Mouse (Mus musculus): ENCODE data around the gene Tlcd2. TPM values are rescaled to one million over a fixed set of nuclear protein-coding genes. Genes with fewer than 3 reads are reported as not detected.
A peak's percentile ranks its signal among the peaks of the same experiment; 100 is the strongest.
"Not testable (repeated sequence)": the region's sequence is repeated elsewhere in the genome, so short reads cannot be mapped to it uniquely, and the experiment has no call there.

Gene Tlcd2
- total and polyA plus RNA-seq, 3 experiments = 3.7 to 10.3 (median 4.6) TPM

- DNase-seq = peak; percentile 23 to 36
- Histone ChIP-seq H3K27ac (peak overlapping the region; percentile 71), H3K4me3 (peak overlapping the region; percentile 87), H3K27me3 (ENCODE audit: control insufficient read depth, insufficient read depth, low read length) (no peaks in the 10 kb centered on the region), H3K36me3 (ENCODE audit: control insufficient read depth, insufficient read depth, low read length) (peaks cover 8% of the 10 kb centered on the region), H3K4me1 (ENCODE audit: control insufficient read depth, insufficient read depth, low read length) (peaks cover 23% of the 10 kb centered on the region), H3K79me2 (replicated peaks; ENCODE audit: control insufficient read depth, insufficient read depth, low read length) (0 out of 2 replicates have a peak, but pooled peaks cover 1% of the 10 kb centered on the region), H3K9ac (ENCODE audit: low read depth, low read length) (peak overlapping the region; percentile 47)
- intact Hi-C loops (cut with DNase I) = no loop called here
- no peak for TF ChIP-seq EP300 (IDR thresholded peaks at IDR 0.05; ENCODE audit: insufficient read depth, low read depth, low read length)
- no peak for TF ChIP-seq POLR2A (IDR thresholded peaks at IDR 0.05; ENCODE audit: insufficient read depth, low read depth, low read length)
- no peak for TF ChIP-seq CTCF (IDR thresholded peaks at IDR 0.05)
- 54% methylated on average over 10 of the region's 10 CpGs for WGBS
Measured at GRCm38 (mm10) chr11:75455041-75455736, 6.3 kb upstream of the Tlcd2 start.

- H3K36me3 ChIP-seq (ENCODE audit: control insufficient read depth, insufficient read depth, low read length); H3K4me3 ChIP-seq; DNase-seq; H3K79me2 ChIP-seq (replicated peaks; ENCODE audit: control insufficient read depth, insufficient read depth, low read length); H3K9ac ChIP-seq (ENCODE audit: low read depth, low read length); H3K27ac ChIP-seq; intact Hi-C loops (cut with DNase I); H3K27me3 ChIP-seq (ENCODE audit: control insufficient read depth, insufficient read depth, low read length): not testable (repeated sequence)
- 93% methylated on average over 2 of the region's 2 CpGs for WGBS
- peaks cover 23% of the 10 kb centered on the region for H3K4me1 ChIP-seq (ENCODE audit: control insufficient read depth, insufficient read depth, low read length)
Measured at GRCm38 (mm10) chr11:75455971-75456370, 5.5 kb upstream of the Tlcd2 start.

DNA sequence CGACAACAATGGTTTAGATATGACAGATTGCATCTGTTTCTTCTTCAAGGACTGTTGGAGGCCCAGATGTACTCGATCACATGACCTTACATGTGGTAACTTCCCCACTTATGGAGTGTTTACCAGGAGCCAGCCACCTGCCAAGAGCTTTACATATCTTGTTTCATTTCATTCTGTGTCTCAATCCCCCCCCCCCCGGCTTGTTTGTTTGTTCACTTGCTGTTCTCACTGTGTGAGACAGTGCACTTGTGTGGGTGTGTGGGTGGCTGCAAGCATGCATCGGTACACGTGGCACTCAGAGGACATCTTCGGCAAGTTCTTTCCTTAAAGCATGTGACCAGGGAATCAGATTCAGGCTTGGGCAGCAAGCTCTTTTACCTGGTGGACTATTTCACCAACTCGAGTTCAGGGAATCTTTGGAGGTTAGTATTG lies 5.1 kb upstream of the Tlcd2 start:
- 0 out of 2 replicates have a peak, but pooled peaks cover 1% of the 10 kb centered on the region for H3K79me2 ChIP-seq (replicated peaks; ENCODE audit: control insufficient read depth, insufficient read depth, low read length)
- peaks cover 8% of the 10 kb centered on the region for H3K36me3 ChIP-seq (ENCODE audit: control insufficient read depth, insufficient read depth, low read length)
- no peak overlapping the region for H3K4me3 ChIP-seq
- no peak for DNase-seq
- TF ChIP-seq CTCF (IDR thresholded peaks at IDR 0.05) (no peak), EP300 (IDR thresholded peaks at IDR 0.05; ENCODE audit: insufficient read depth, low read depth, low read length) (no peak), POLR2A (IDR thresholded peaks at IDR 0.05; ENCODE audit: insufficient read depth, low read depth, low read length) (no peak)
- H3K27ac ChIP-seq = no peak overlapping the region
- H3K27me3 ChIP-seq (ENCODE audit: control insufficient read depth, insufficient read depth, low read length) = no peaks in the 10 kb centered on the region
- H3K4me1 ChIP-seq (ENCODE audit: control insufficient read depth, insufficient read depth, low read length) = peaks cover 23% of the 10 kb centered on the region
- intact Hi-C loops (cut with DNase I) = no loop called here
- H3K9ac ChIP-seq (ENCODE audit: low read depth, low read length) = no peak overlapping the region
- 82% methylated on average over 7 of the region's 7 CpGs for WGBS

DNA sequence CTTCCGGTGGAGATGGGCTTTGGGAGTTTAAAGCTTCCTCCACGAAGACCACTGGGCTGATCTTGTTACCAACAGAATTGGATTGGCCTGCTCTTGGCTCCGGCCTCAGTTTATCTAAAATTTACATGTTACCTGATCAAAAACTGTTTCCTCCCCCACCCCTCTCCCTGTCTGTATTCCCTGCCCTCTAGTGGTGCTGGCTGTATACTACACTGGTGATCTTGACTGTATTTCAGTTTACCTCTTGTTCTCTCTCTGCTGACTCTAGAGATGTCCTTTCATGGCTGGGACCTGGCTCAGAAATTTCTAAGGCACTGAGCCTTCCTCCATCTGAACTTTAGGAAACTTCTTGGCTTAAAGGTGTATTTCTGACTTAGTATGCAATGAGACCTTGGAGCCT lies 3.3 kb upstream of the Tlcd2 start:
- WGBS = 25% methylated on average over 3 of the region's 3 CpGs
- Histone ChIP-seq H3K36me3 (ENCODE audit: control insufficient read depth, insufficient read depth, low read length) (peaks cover 8% of the 10 kb centered on the region), H3K27me3 (ENCODE audit: control insufficient read depth, insufficient read depth, low read length) (no peaks in the 10 kb centered on the region), H3K27ac (peak overlapping the region; percentile 97), H3K9ac (ENCODE audit: low read depth, low read length) (no peak overlapping the region), H3K4me3 (no peak overlapping the region), H3K79me2 (replicated peaks; ENCODE audit: control insufficient read depth, insufficient read depth, low read length) (no peaks in the 10 kb centered on the region), H3K4me1 (ENCODE audit: control insufficient read depth, insufficient read depth, low read length) (peaks cover 23% of the 10 kb centered on the region)
- no peak for TF ChIP-seq EP300 (IDR thresholded peaks at IDR 0.05; ENCODE audit: insufficient read depth, low read depth, low read length)
- peak; percentile 75 for TF ChIP-seq CTCF (IDR thresholded peaks at IDR 0.05)
- TF ChIP-seq POLR2A (IDR thresholded peaks at IDR 0.05; ENCODE audit: insufficient read depth, low read depth, low read length) = no peak
- DNase-seq = peak in 1 of 2 experiments; percentile 20
- intact Hi-C loops (cut with DNase I) = no loop called here

GRCm38 (mm10) chr11:75458628-75459041 lies 2.9 kb upstream of the Tlcd2 start:
- intact Hi-C loops (cut with DNase I) = no loop called here
- DNase-seq = peak; percentile 40 to 65
- H3K4me1 ChIP-seq (ENCODE audit: control insufficient read depth, insufficient read depth, low read length) = peaks cover 23% of the 10 kb centered on the region
- no peak overlapping the region for H3K9ac ChIP-seq (ENCODE audit: low read depth, low read length)
- TF ChIP-seq EP300 (IDR thresholded peaks at IDR 0.05; ENCODE audit: insufficient read depth, low read depth, low read length) (0 out of 2 replicates have a peak, but pooled peaks have one; percentile 13), CTCF (IDR thresholded peaks at IDR 0.05) (no peak)
- peak overlapping the region; percentile 97 for H3K27ac ChIP-seq
- no peak overlapping the region for H3K4me3 ChIP-seq
- no peaks in the 10 kb centered on the region for H3K27me3 ChIP-seq (ENCODE audit: control insufficient read depth, insufficient read depth, low read length)
- H3K79me2 ChIP-seq (replicated peaks; ENCODE audit: control insufficient read depth, insufficient read depth, low read length) = no peaks in the 10 kb centered on the region
- H3K36me3 ChIP-seq (ENCODE audit: control insufficient read depth, insufficient read depth, low read length) = peaks cover 8% of the 10 kb centered on the region
- WGBS = 22% methylated on average over 8 of the region's 8 CpGs

DNA sequence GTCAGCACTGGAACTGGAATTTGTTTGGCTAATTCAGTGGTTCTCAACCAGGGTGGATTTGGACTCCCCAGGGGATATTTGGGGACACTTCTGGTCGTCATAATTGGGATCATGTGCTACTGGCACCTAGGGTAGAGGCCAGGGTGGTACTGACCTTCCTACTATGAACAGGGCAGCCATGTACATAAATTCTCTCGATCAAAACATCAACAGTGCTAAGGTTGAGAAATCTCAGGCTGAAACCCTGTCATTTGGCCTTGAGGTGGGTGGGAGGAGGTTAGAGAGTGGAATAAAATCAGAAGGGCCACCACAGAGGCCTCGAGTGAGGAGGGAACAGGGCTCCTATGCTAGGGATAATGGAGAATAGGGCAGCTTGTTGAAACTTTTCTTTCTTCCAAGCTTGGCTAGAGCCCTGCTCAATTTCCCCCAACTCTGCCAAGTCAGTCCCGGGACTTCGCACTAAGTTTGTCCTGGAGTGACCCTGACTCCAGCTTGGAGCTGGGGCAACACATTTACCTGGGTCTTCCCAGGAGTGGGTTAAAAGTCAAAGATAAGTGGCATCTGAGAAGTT lies 2.3 kb upstream of the Tlcd2 start:
- H3K27ac ChIP-seq = peak overlapping the region; percentile 97
- H3K9ac ChIP-seq (ENCODE audit: low read depth, low read length) = no peak overlapping the region
- H3K36me3 ChIP-seq (ENCODE audit: control insufficient read depth, insufficient read depth, low read length) = peaks cover 10% of the 10 kb centered on the region
- intact Hi-C loops (cut with DNase I) = no loop called here
- H3K4me1 ChIP-seq (ENCODE audit: control insufficient read depth, insufficient read depth, low read length) = peaks cover 21% of the 10 kb centered on the region
- no peaks in the 10 kb centered on the region for H3K79me2 ChIP-seq (replicated peaks; ENCODE audit: control insufficient read depth, insufficient read depth, low read length)
- H3K4me3 ChIP-seq = no peak overlapping the region
- no peaks in the 10 kb centered on the region for H3K27me3 ChIP-seq (ENCODE audit: control insufficient read depth, insufficient read depth, low read length)
- WGBS = 8% methylated on average over 5 of the region's 5 CpGs
- TF ChIP-seq CTCF (IDR thresholded peaks at IDR 0.05) (no peak), EP300 (IDR thresholded peaks at IDR 0.05; ENCODE audit: insufficient read depth, low read depth, low read length) (0 out of 2 replicates have a peak, but pooled peaks have one; percentile 44)
- DNase-seq = peak; percentile 61 to 67

Data from heart, adult 2 months (tissue).